Mouse (Mus musculus) hindbrain, embryonic 16.5 days (tissue): ENCODE data around the gene Ptprd. TPM values are rescaled to one million over a fixed set of nuclear protein-coding genes. Genes with fewer than 3 reads are reported as not detected.
A peak's percentile ranks its signal among the peaks of the same experiment; 100 is the strongest.

Experiments
- ATAC-seq: fragments of 200-750 bp; cut with Nextera tagmentation; 2 replicates; pipeline ENCODE4 v1.8.0; 2017; ENCODE audit warnings: moderate TSS enrichment, moderate library complexity
- H3K27ac ChIP-seq: fragments of 300-500 bp; sonication (generic); 2 replicates; pipeline ENCODE4 v1.5.1; 2014; ENCODE audit warnings: low read depth, mild to moderate bottlenecking, control low read depth, low read length, moderate library complexity
- H3K27me3 ChIP-seq: fragments of 300-500 bp; sonication (generic); replicated peaks from 2 replicates; pipeline ENCODE4 v1.6.1; 2014; ENCODE audit warnings: low read length; ENCODE audit not compliant: control insufficient read depth, insufficient read depth
- H3K36me3 ChIP-seq: fragments of 300-500 bp; sonication (generic); 2 replicates; pipeline ENCODE4 v1.6.1; 2014; ENCODE audit warnings: mild to moderate bottlenecking, low read length, moderate library complexity, mixed read lengths; ENCODE audit not compliant: control insufficient read depth, insufficient read depth
- H3K4me1 ChIP-seq: fragments of 300-500 bp; sonication (generic); 2 replicates; pipeline ENCODE4 v1.6.1; 2014; ENCODE audit warnings: low read depth, low read length; ENCODE audit not compliant: control insufficient read depth, insufficient read depth
- H3K4me2 ChIP-seq: fragments of 300-500 bp; sonication (generic); 2 replicates; pipeline ENCODE4 v1.6.1; 2014; ENCODE audit warnings: mild to moderate bottlenecking, low read length, control low read depth, moderate library complexity
- H3K4me3 ChIP-seq: fragments of 300-500 bp; sonication (generic); 2 replicates; pipeline ENCODE4 v1.5.1; 2014; ENCODE audit warnings: mild to moderate bottlenecking, low read length, control low read depth, moderate library complexity
- H3K9ac ChIP-seq: fragments of 300-500 bp; sonication (generic); 2 replicates; pipeline ENCODE4 v1.6.1; 2014; ENCODE audit warnings: low read depth, mild to moderate bottlenecking, control low read depth, low read length, moderate library complexity
- H3K9me3 ChIP-seq: fragments of 300-500 bp; sonication (generic); 2 replicates; pipeline ENCODE4 v1.6.1; 2014; ENCODE audit warnings: mild to moderate bottlenecking, low read length, moderate library complexity; ENCODE audit not compliant: control insufficient read depth
- WGBS: fragments of 180-500 bp; shearing (Covaris S2); extraction: QIAGEN DNeasy Blood & Tissue Kit; methylation state at CpG from one replicate; pipeline ENCODE4 v1.1.7; 2014; 5-methylcytosine and 5-hydroxymethylcytosine counted together
- polyA plus RNA-seq: library from polyadenylated mRNA; unstranded; fragments of >200 nt; fragmentation: Nextera tagmentation; extraction: Ambion mirVana; gene quantifications from 2 replicates; pipeline ENCODE4 v1.2.1, GENCODE M21; 2015

The Ptprd gene
- polyA plus RNA-seq, 1 experiment from 2014 or later = 71.6 TPM

GRCm38 (mm10) chr4:76365871-76366270 is 1845.9 kb downstream of the Ptprd start:
- 0 out of 2 replicates have a peak, but pooled peaks have one; percentile 18 for ATAC-seq
- no peaks in the 10 kb centered on the region for H3K27me3 ChIP-seq
- 60% methylated on average over 4 of the region's 4 CpGs for WGBS

DNA sequence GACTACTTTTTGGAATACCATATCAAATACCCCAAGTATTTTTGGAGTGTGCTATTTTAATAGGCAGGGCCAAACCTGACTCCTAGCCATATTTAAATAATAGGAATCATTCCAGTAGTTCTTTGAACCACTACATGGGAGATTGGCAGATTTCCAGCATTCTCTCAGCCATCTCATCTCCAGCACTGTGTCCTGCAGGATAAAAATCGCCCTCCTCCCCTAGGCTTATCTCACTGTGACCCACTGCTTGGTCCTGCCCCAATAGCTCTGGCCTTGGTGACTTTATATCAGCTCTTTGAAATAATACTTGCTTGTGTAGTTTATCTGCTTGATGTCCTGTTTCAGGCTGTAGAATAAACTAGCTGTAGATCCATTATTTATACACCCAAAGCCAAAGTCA is 1850.2 kb downstream of the Ptprd start:
- no peak overlapping the region for H3K9ac ChIP-seq
- peaks cover 9% of the 10 kb centered on the region for H3K4me1 ChIP-seq
- WGBS = 61% methylated on average over 1 of the region's 1 CpGs
- H3K27me3 ChIP-seq = no peaks in the 10 kb centered on the region
- H3K27ac ChIP-seq = no peak overlapping the region
- H3K9me3 ChIP-seq = no peaks in the 10 kb centered on the region
- H3K4me3 ChIP-seq = no peak overlapping the region
- ATAC-seq = no peak
- H3K4me2 ChIP-seq = no peak overlapping the region
- no peaks in the 10 kb centered on the region for H3K36me3 ChIP-seq

More at GRCm38 (mm10) chr4:76365871-76366270, 1845.9 kb downstream of the Ptprd start:
- Histone ChIP-seq H3K9ac (no peak overlapping the region), H3K4me2 (no peak overlapping the region), H3K36me3 (no peaks in the 10 kb centered on the region), H3K4me1 (peaks cover 24% of the 10 kb centered on the region), H3K4me3 (no peak overlapping the region), H3K27ac (peak overlapping the region; percentile 23; the same call in 1 of the 2 replicates), H3K9me3 (no peaks in the 10 kb centered on the region)

- H3K4me3 ChIP-seq = no peak overlapping the region
- no peak overlapping the region for H3K27ac ChIP-seq
- H3K9ac ChIP-seq = no peak overlapping the region
- H3K4me1 ChIP-seq = 0 out of 2 replicates have a peak, but pooled peaks cover 3% of the 10 kb centered on the region
- no peak overlapping the region for H3K4me2 ChIP-seq
- H3K9me3 ChIP-seq = no peaks in the 10 kb centered on the region
- no peaks in the 10 kb centered on the region for H3K27me3 ChIP-seq
- no peaks in the 10 kb centered on the region for H3K36me3 ChIP-seq
- WGBS = 82% methylated on average over 2 of the region's 2 CpGs
- ATAC-seq = no peak
Measured at GRCm38 (mm10) chr4:76354167-76354566, 1857.6 kb downstream of the Ptprd start.

GRCm38 (mm10) chr4:76352468-76352867 is 1859.3 kb downstream of the Ptprd start:
- 61% methylated on average over 1 of the region's 1 CpGs for WGBS
- H3K36me3 ChIP-seq = no peaks in the 10 kb centered on the region
- 0 out of 2 replicates have a peak, but pooled peaks cover 3% of the 10 kb centered on the region for H3K4me1 ChIP-seq
- H3K27ac ChIP-seq = no peak overlapping the region
- no peak overlapping the region for H3K9ac ChIP-seq
- H3K27me3 ChIP-seq = no peaks in the 10 kb centered on the region
- no peaks in the 10 kb centered on the region for H3K9me3 ChIP-seq
- no peak for ATAC-seq
- H3K4me2 ChIP-seq = no peak overlapping the region
- no peak overlapping the region for H3K4me3 ChIP-seq

- no peak overlapping the region for H3K4me2 ChIP-seq
- no peak; the same call in 1 of the 2 replicates for ATAC-seq
- H3K36me3 ChIP-seq = no peaks in the 10 kb centered on the region
- no peak overlapping the region for H3K27ac ChIP-seq
- 55% methylated on average over 8 of the region's 8 CpGs for WGBS
- no peak overlapping the region for H3K9ac ChIP-seq
- 0 out of 2 replicates have a peak, but pooled peaks cover 3% of the 10 kb centered on the region for H3K4me1 ChIP-seq
- no peak overlapping the region for H3K4me3 ChIP-seq
- no peaks in the 10 kb centered on the region for H3K27me3 ChIP-seq
- H3K9me3 ChIP-seq = no peaks in the 10 kb centered on the region
Measured at GRCm38 (mm10) chr4:76351201-76351979, 1860.4 kb downstream of the Ptprd start.

GRCm38 (mm10) chr4:76350241-76350962 is 1861.4 kb downstream of the Ptprd start:
- no peak overlapping the region for H3K27ac ChIP-seq
- no peak overlapping the region for H3K4me2 ChIP-seq
- H3K4me1 ChIP-seq = 0 out of 2 replicates have a peak, but pooled peaks cover 3% of the 10 kb centered on the region
- no peak for ATAC-seq
- WGBS = 37% methylated on average over 3 of the region's 3 CpGs
- H3K9ac ChIP-seq = no peak overlapping the region
- H3K4me3 ChIP-seq = no peak overlapping the region
- no peaks in the 10 kb centered on the region for H3K36me3 ChIP-seq
- H3K9me3 ChIP-seq = no peaks in the 10 kb centered on the region
- no peaks in the 10 kb centered on the region for H3K27me3 ChIP-seq

DNA sequence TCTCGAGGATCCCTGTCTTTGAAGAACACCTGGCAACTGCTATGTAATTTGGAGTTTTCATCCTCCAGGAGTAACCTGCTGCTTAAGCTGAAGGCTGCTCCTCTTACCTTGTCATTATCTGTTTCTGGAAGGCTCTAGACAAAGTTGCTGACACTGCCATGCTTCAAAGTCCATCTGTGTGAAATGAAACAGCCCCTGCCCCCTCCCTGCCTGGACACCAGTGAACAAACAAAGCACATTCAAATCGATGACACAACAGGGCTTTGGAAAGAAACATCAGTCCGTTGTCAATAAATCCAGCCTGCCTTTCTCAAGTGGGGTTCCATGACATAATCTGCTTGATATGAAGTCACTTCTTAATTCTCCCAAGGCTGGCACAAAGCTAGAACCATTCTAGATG is 1867.7 kb downstream of the Ptprd start:
- Histone ChIP-seq H3K27ac (no peak overlapping the region), H3K36me3 (no peaks in the 10 kb centered on the region), H3K27me3 (no peaks in the 10 kb centered on the region), H3K9ac (no peak overlapping the region), H3K4me1 (no peaks in the 10 kb centered on the region), H3K4me2 (no peak overlapping the region), H3K4me3 (no peak overlapping the region), H3K9me3 (no peaks in the 10 kb centered on the region)
- no peak for ATAC-seq
- 56% methylated on average over 3 of the region's 3 CpGs for WGBS

- H3K27me3 ChIP-seq = no peaks in the 10 kb centered on the region
- H3K36me3 ChIP-seq = no peaks in the 10 kb centered on the region
- no peaks in the 10 kb centered on the region for H3K4me1 ChIP-seq
- WGBS = 62% methylated on average over 1 of the region's 1 CpGs
- H3K27ac ChIP-seq = no peak overlapping the region
- H3K9me3 ChIP-seq = no peaks in the 10 kb centered on the region
- H3K4me2 ChIP-seq = no peak overlapping the region
- H3K4me3 ChIP-seq = no peak overlapping the region
- ATAC-seq = no peak
- no peak overlapping the region for H3K9ac ChIP-seq
Measured at GRCm38 (mm10) chr4:76337926-76338325, 1873.8 kb downstream of the Ptprd start.

DNA sequence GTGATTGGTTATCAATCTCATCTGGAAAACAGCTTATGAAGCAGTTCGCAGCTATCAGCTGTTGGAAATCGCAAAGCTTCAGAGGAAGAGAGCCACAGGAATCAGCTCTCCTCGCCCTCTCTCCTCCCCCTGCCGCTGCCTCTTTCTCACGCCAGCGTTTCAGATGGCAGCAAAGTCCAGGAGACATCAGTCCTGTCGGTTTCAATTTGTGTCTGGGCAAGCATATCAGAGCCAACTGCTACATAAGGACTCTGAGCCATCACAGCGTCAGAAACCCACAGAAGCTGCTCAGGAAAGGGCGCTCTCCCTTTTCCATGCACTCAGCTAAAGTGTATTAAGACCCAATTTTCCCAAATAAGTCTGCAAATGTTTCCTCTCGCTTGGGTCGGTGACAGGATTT is 1884.4 kb downstream of the Ptprd start:
- H3K4me1 ChIP-seq = peaks cover 28% of the 10 kb centered on the region
- H3K4me2 ChIP-seq = peak overlapping the region; percentile 50
- H3K4me3 ChIP-seq = peak overlapping the region; percentile 14; the same call in 1 of the 2 replicates
- ATAC-seq = peak; percentile 77
- no peaks in the 10 kb centered on the region for H3K36me3 ChIP-seq
- no peaks in the 10 kb centered on the region for H3K27me3 ChIP-seq
- 11% methylated on average over 11 of the region's 11 CpGs for WGBS
- no peaks in the 10 kb centered on the region for H3K9me3 ChIP-seq
- H3K9ac ChIP-seq = peak overlapping the region; percentile 9; the same call in 1 of the 2 replicates
- peak overlapping the region; percentile 67 for H3K27ac ChIP-seq
